Mouse (Mus musculus): ENCODE data around the gene Cd300lg.

DNA sequence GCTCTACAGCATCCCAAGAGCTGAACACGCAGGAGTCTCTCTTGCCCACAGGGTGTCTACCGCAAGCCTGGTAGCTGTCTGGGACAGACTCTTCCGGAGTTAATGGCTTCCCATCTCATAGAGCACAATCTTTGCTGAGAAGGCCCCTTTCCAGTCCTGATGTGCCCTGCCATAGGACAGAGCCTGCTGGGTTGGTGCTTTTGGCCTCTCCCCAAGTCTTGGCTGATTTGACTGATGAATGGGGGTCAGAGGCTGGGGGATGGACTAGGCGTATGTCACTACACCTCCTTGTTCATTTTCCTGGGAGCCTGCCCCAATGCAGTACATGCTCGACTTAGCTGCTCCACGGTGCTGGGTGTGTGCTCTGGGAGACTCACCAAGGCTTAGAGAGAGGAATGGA lies 3.5 kb upstream of the Cd300lg start:
- TF ChIP-seq GATA1 (IDR thresholded peaks at IDR 0.05; ENCODE audit: low read length) (no peak), TAL1 (IDR thresholded peaks at IDR 0.05; ENCODE audit: low read length) (no peak)
